Mouse (Mus musculus): ENCODE measurements at regions not wholly inside any gene's neighbourhood (a gene's known extent, or its start where the extent isn't known, plus 50 kb on each side); places are given as distances from the start of the nearest gene placed in this dataset.
"Not testable (repeated sequence)": the region's sequence is repeated elsewhere in the genome, so short reads cannot be mapped to it uniquely, and the experiment has no call there.

DNA sequence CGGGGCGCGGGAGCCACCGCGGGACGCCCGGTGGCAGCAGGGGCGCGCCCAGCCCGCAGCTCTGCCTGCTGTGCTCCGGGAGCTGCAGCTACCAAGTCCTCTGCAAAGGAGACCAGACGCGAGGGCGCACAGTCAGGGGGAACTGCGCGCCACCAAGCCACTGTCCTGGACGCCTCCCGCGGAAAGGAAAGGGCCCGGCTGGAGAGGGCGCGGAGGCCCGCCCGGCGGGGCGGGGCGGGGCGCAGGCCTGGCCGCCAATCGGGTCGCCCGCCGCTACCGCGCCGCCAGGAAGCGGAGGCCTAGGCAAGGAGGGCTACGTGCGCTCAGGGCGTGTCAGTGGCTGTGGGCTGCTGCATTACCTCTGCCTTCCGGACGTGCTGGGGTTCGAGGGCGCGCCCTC is 361.3 kb upstream of the Ywhaq start:
- TF ChIP-seq CTCF (IDR thresholded peaks at IDR 0.05; ENCODE audit: borderline replicate concordance, insufficient read depth, low read length); POLR2A (IDR thresholded peaks at IDR 0.05; ENCODE audit: low read depth, low read length): not testable (repeated sequence)

Measured in embryonic fibroblast, embryonic 13.5 days (primary cell).